In genomic region chr1:136346373-136347035, GRCm38 (mm10) we compare ENCODE assay signal across 8 mouse cellular contexts. TPM values are rescaled to one million over a fixed set of nuclear protein-coding genes. Genes with fewer than 3 reads are reported as not detected.
A peak's percentile ranks its signal among the peaks of the same experiment; 100 is the strongest.
DNase-seq lines count a peak whose midpoint lies in the region; ATAC-seq and TF ChIP-seq lines count a peak whose summit lies in the region.

No protein-coding gene starts in this region.

- H3K4me1 ChIP-seq in hindbrain, embryonic 13.5 days (replicated peaks), result peaks cover 29% of the 10 kb centered on the region

- peak overlapping the region; percentile 100 for H3K27ac ChIP-seq in layer of hippocampus, adult 2 months
- H3K27ac ChIP-seq in hindbrain, embryonic 13.5 days, result peak overlapping the region; percentile 99

- H3K27me3 ChIP-seq in hindbrain, embryonic 13.5 days, result no peaks in the 10 kb centered on the region

- 7% methylated on average over 12 of the region's 12 CpGs for WGBS in hindbrain, embryonic 13.5 days

- peak overlapping the region; percentile 87 for H3K4me2 ChIP-seq in hindbrain, embryonic 13.5 days

- no peaks in the 10 kb centered on the region for H3K36me3 ChIP-seq in hindbrain, embryonic 13.5 days

- TF ChIP-seq CTCF in layer of hippocampus, adult 2 months (conservative IDR thresholded peaks at IDR 0.05), result no peak

- peak; percentile 39; the same call in 1 of the 2 replicates for ATAC-seq in hindbrain, embryonic 13.5 days (ENCODE audit: low FRiP score)

- peak overlapping the region; percentile 98 for H3K9ac ChIP-seq in hindbrain, embryonic 13.5 days

- no peak for DNase-seq in layer of hippocampus, adult 2 months (ENCODE audit: low spot score in 2 of 2)
- DNase-seq in layer of hippocampus, adult 8-10 months (ENCODE audit: low spot score in 2 of 2), result no peak
- DNase-seq in c-Kit-positive CD71-negative TER-119-negative erythroid progenitor cells, embryonic 14.5 days (ENCODE audit: low read depth), result peak; percentile 19
- peak; percentile 57 for DNase-seq in mesoderm, embryonic 11.5 days (ENCODE audit: low read depth, low spot score)
- no peak for DNase-seq in right cerebral cortex, adult 18-20 months
- DNase-seq in testis, postnatal 10 days (ENCODE audit: low spot score), result no peak
- DNase-seq in left cerebral cortex, adult 18-20 months (ENCODE audit: low spot score in 2 of 2), result no peak

- H3K4me3 ChIP-seq in layer of hippocampus, adult 2 months, result peak overlapping the region; percentile 81
- peak overlapping the region; percentile 79 for H3K4me3 ChIP-seq in hindbrain, embryonic 13.5 days

- H3K9me3 ChIP-seq in hindbrain, embryonic 13.5 days, result no peaks in the 10 kb centered on the region

RNA-seq across cellular contexts. Expression of gene Camsap2, which starts 0.6 kb away (rescaled TPM):
- 100 to 1,000 TPM; 132 to 141 TPM for total RNA-seq in layer of hippocampus, adult 2 months (2021)
- 100 to 1,000 TPM; 123 to 147 (median 134) TPM for total RNA-seq in layer of hippocampus, adult 8-10 months (2022)
- 28.2 TPM in 2 replicates for polyA plus RNA-seq in hindbrain, embryonic 13.5 days (2015; fragmentation: Nextera tagmentation; extraction: Ambion mirVana)
- 100 to 1,000 TPM; 131 to 133 TPM for total RNA-seq in left cerebral cortex, adult 18-20 months (2021)

Comparison
In these comparisons a context has a peak if more than half of its experiments do, and no peak if none do; other contexts are left out.
1. DNase-seq: peak in c-Kit-positive CD71-negative TER-119-negative erythroid progenitor cells, embryonic 14.5 days (single experiment) and mesoderm, embryonic 11.5 days (single experiment); none in layer of hippocampus, adult 2 months (0 of 2), layer of hippocampus, adult 8-10 months (0 of 2), right cerebral cortex, adult 18-20 months (single experiment), testis, postnatal 10 days (single experiment) and left cerebral cortex, adult 18-20 months (0 of 2).